Mouse (Mus musculus) olfactory bulb, adult 2 months (tissue): ENCODE results near the gene Gm9639. TPM values are rescaled to one million over a fixed set of nuclear protein-coding genes. Genes with fewer than 3 reads are reported as not detected.

Source experiments
- H3K27ac ChIP-seq: fragments of 200-500 bp; 2 replicates; pipeline ENCODE4 v1.5.1; 2012; ENCODE audit warnings: low read depth, low read length; ENCODE audit not compliant: insufficient read depth
- H3K4me1 ChIP-seq: fragments of 200-500 bp; 2 replicates; pipeline ENCODE4 v1.6.1; 2012; ENCODE audit warnings: low read length; ENCODE audit not compliant: control insufficient read depth, insufficient read depth
- H3K4me3 ChIP-seq: fragments of 200-500 bp; 2 replicates; pipeline ENCODE4 v1.5.1; 2012; ENCODE audit warnings: mild to moderate bottlenecking, low read depth, low read length, moderate library complexity; ENCODE audit not compliant: insufficient read depth
- CTCF ChIP-seq: fragments of 200-500 bp; IDR thresholded peaks from 2 replicates; pipeline ENCODE4 v1.5.1; 2012; ENCODE audit warnings: low read depth, mild to moderate bottlenecking, low read length, moderate library complexity; ENCODE audit not compliant: insufficient read depth
- POLR2A ChIP-seq: fragments of 200-500 bp; IDR thresholded peaks from 2 replicates; pipeline ENCODE4 v1.6.1; 2012; ENCODE audit warnings: mild to moderate bottlenecking, low read depth, low read length, moderate library complexity; ENCODE audit not compliant: insufficient read depth
- WGBS: fragments of 180-500 bp; shearing (Covaris S2); methylation state at CpG from one replicate; pipeline ENCODE4 v1.1.7; 2018; 5-methylcytosine and 5-hydroxymethylcytosine counted together
- polyA plus RNA-seq: library from polyadenylated mRNA; stranded (reverse); fragments of >200 nt; gene quantifications from 2 replicates; pipeline ENCODE4 v1.2.4, GENCODE M21; 2012; ENCODE audit warnings: low replicate concordance; ENCODE audit not compliant: missing spikeins, insufficient read depth, insufficient read length

Gm9639 gene
- not detected in 2 replicates for polyA plus RNA-seq

GRCm38 (mm10) chr10:77794976-77795375, at the start of gene Gm9639:
Gene Gm9639, minus strand, starts transcription at chr10:77795076.
- Histone ChIP-seq H3K4me3 (no peak within 1 kb of the TSS), H3K27ac (no peak within 1 kb of the TSS), H3K4me1 (peaks cover 3% of the 10 kb centered on the region; the same call in 1 of the 2 replicates)
- 73% methylated on average over 2 of the region's 2 CpGs for WGBS
- TF ChIP-seq POLR2A (no peak), CTCF (no peak)

- no peak overlapping the region for H3K27ac ChIP-seq
- 76% methylated on average over 6 of the region's 6 CpGs for WGBS
- H3K4me3 ChIP-seq: no peak overlapping the region
- TF ChIP-seq CTCF: no peak
- no peak for TF ChIP-seq POLR2A
- no peaks in the 10 kb centered on the region for H3K4me1 ChIP-seq
Measured at GRCm38 (mm10) chr10:77839006-77839405, 44.1 kb upstream of the Gm9639 start.

- Histone ChIP-seq H3K27ac (no peak within 1 kb of the TSS), H3K4me3 (no peak within 1 kb of the TSS), H3K4me1 (no peaks in the 10 kb centered on the region)
- TF ChIP-seq CTCF (no peak), POLR2A (no peak)
- 65% methylated on average over 9 of the region's 9 CpGs for WGBS
Measured at GRCm38 (mm10) chr10:77835647-77836046, 40.8 kb upstream of the Gm9639 start, which contains the start of gene Krtap10-10. Gene Krtap10-10, plus strand, starts transcription at chr10:77835947.

- H3K4me1 ChIP-seq: no peaks in the 10 kb centered on the region
- TF ChIP-seq CTCF (no peak), POLR2A (no peak)
- H3K4me3 ChIP-seq: no peak within 1 kb of the TSS
- WGBS: 52% methylated on average over 6 of the region's 6 CpGs
- no peak within 1 kb of the TSS for H3K27ac ChIP-seq
Measured at GRCm38 (mm10) chr10:77826951-77827350, 32.1 kb upstream of the Gm9639 start, which contains the start of gene Krtap10-4. Gene Krtap10-4, minus strand, starts transcription at chr10:77827095.

GRCm38 (mm10) chr10:77819203-77819602, 24.3 kb upstream of the Gm9639 start:
- WGBS: 59% methylated on average over 4 of the region's 4 CpGs
- H3K27ac ChIP-seq: no peak overlapping the region
- H3K4me3 ChIP-seq: no peak overlapping the region
- H3K4me1 ChIP-seq: no peaks in the 10 kb centered on the region
- TF ChIP-seq CTCF (no peak), POLR2A (no peak)

- Histone ChIP-seq H3K4me3 (no peak overlapping the region), H3K27ac (no peak overlapping the region), H3K4me1 (no peaks in the 10 kb centered on the region)
- 99% methylated on average over 4 of the region's 4 CpGs for WGBS
- TF ChIP-seq POLR2A (no peak), CTCF (no peak)
Measured at GRCm38 (mm10) chr10:77818523-77818922, 23.6 kb upstream of the Gm9639 start.

GRCm38 (mm10) chr10:77815514-77815913, 20.6 kb upstream of the Gm9639 start:
- Histone ChIP-seq H3K27ac (no peak overlapping the region), H3K4me1 (no peaks in the 10 kb centered on the region), H3K4me3 (no peak overlapping the region)
- 35% methylated on average over 5 of the region's 5 CpGs for WGBS
- TF ChIP-seq CTCF (no peak), POLR2A (no peak)

- H3K27ac ChIP-seq: no peak within 1 kb of the TSS
- H3K4me1 ChIP-seq: no peaks in the 10 kb centered on the region
- no peak within 1 kb of the TSS for H3K4me3 ChIP-seq
- WGBS: 59% methylated on average over 4 of the region's 4 CpGs
- TF ChIP-seq CTCF: no peak
- TF ChIP-seq POLR2A: no peak
Measured at GRCm38 (mm10) chr10:77814382-77814781, 19.5 kb upstream of the Gm9639 start, which contains the start of gene Gm2696. Gene Gm2696, plus strand, starts transcription at chr10:77814682.

GRCm38 (mm10) chr10:77811743-77812142, 16.9 kb upstream of the Gm9639 start, which contains the start of gene Gm9507:
Gene Gm9507, minus strand, starts transcription at chr10:77811843.
- H3K4me1 ChIP-seq: no peaks in the 10 kb centered on the region
- 68% methylated on average over 5 of the region's 5 CpGs for WGBS
- no peak within 1 kb of the TSS for H3K27ac ChIP-seq
- TF ChIP-seq POLR2A (no peak), CTCF (no peak)
- H3K4me3 ChIP-seq: no peak within 1 kb of the TSS

GRCm38 (mm10) chr10:77804095-77804494, 9.2 kb upstream of the Gm9639 start:
- H3K4me1 ChIP-seq: no peaks in the 10 kb centered on the region
- 87% methylated on average over 3 of the region's 3 CpGs for WGBS
- TF ChIP-seq CTCF (no peak), POLR2A (no peak)
- H3K27ac ChIP-seq: no peak overlapping the region
- H3K4me3 ChIP-seq: no peak overlapping the region
